Mouse (Mus musculus): ENCODE results near the gene Wnt4.

Wnt4 gene

GRCm38 (mm10) chr4:137306991-137307706, 29.9 kb downstream of the Wnt4 start:
- DNase-seq (ENCODE audit: low spot score in 2 of 2): no peak

- DNase-seq (ENCODE audit: low spot score in 2 of 2): no peak
Measured at GRCm38 (mm10) chr4:137308377-137308776, 31.1 kb downstream of the Wnt4 start.

GRCm38 (mm10) chr4:137313511-137313910, 36.2 kb downstream of the Wnt4 start:
- no peak for DNase-seq (ENCODE audit: low spot score in 2 of 2)

- no peak for DNase-seq (ENCODE audit: low spot score in 2 of 2)
Measured at GRCm38 (mm10) chr4:137314561-137314960, 37.3 kb downstream of the Wnt4 start.

GRCm38 (mm10) chr4:137315061-137315460, 37.8 kb downstream of the Wnt4 start:
- no peak for DNase-seq (ENCODE audit: low spot score in 2 of 2)

GRCm38 (mm10) chr4:137316027-137316770, 38.9 kb downstream of the Wnt4 start:
- DNase-seq (ENCODE audit: low spot score in 2 of 2): no peak

GRCm38 (mm10) chr4:137324926-137325325, 47.6 kb downstream of the Wnt4 start:
- no peak for DNase-seq (ENCODE audit: low spot score in 2 of 2)

GRCm38 (mm10) chr4:137326494-137326893, 49.2 kb downstream of the Wnt4 start:
- no peak for DNase-seq (ENCODE audit: low spot score in 2 of 2)

- no peak for DNase-seq (ENCODE audit: low spot score in 2 of 2)
Measured at GRCm38 (mm10) chr4:137332051-137332450, 54.8 kb downstream of the Wnt4 start.

GRCm38 (mm10) chr4:137336468-137336867, 59.2 kb downstream of the Wnt4 start:
- no peak for DNase-seq (ENCODE audit: low spot score in 2 of 2)

- DNase-seq (ENCODE audit: low spot score in 2 of 2): no peak
Measured at GRCm38 (mm10) chr4:137339415-137339814, 62.1 kb downstream of the Wnt4 start.

- no peak for DNase-seq (ENCODE audit: low spot score in 2 of 2)
Measured at GRCm38 (mm10) chr4:137342816-137343215, 65.5 kb downstream of the Wnt4 start.

- no peak for DNase-seq (ENCODE audit: low spot score in 2 of 2)
Measured at GRCm38 (mm10) chr4:137345112-137345511, 67.8 kb downstream of the Wnt4 start.

- no peak for DNase-seq (ENCODE audit: low spot score in 2 of 2)
Measured at GRCm38 (mm10) chr4:137345790-137346189, 68.5 kb downstream of the Wnt4 start.

All from spleen, postnatal 14 days (tissue).